Comparison of ENCODE assay signal across 8 mouse cellular contexts in the genomic region with DNA sequence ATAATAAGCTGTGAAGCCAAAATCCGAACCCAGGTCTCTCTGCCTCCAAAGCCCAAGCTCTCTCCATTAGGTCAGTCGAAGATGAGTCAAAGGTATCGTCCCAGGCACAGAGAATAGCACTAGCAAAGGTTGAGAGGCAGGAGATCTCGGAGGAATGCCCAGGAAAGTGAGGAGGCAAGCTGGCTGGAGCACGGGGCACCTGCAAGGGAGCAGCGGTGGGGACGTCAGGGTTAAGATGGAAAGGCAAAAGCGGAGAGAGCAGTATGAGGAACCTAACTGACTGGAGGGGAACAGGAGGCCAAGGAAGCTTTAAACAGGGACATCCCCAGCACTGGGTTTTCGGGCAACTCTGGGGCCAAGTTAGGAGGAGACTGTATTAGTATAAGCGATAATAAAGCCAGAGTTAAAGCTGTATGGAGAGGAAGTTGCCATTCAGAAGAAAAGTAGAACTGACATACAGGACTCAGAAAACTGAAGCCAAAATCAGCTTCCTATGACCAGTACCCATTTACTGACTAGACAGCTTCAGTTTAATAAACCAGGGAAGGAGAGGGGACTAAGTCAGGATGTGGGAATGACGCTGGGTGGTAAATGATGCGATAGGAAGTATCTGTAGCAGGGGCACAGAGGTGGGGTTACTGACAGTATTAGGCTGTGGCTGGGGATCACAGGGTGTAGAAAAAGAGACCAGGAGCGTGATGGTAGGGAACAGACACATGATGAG. TPM values are rescaled to one million over a fixed set of nuclear protein-coding genes. Genes with fewer than 3 reads are reported as not detected.
DNase-seq lines count a peak whose midpoint lies in the region; ATAC-seq and TF ChIP-seq lines count a peak whose summit lies in the region.

No protein-coding gene starts in this region.

- no peak for DNase-seq in forebrain, embryonic 10.5 days (ENCODE audit: extremely low spot score, low spot score)
- DNase-seq in spleen, adult 2 months (ENCODE audit: low read depth in 1 of 2, low spot score in 2 of 2) = no peak
- DNase-seq in spleen, adult 12 weeks (ENCODE audit: low spot score) = no peak
- no peak for DNase-seq in liver, embryonic 11.5 days (ENCODE audit: low spot score)
- DNase-seq in gastrocnemius, postnatal 10 days = no peak
- no peak for DNase-seq in T-cell, adult 2 months (ENCODE audit: low spot score)

- ATAC-seq in forebrain, embryonic 16.5 days = no peak
- ATAC-seq in liver, embryonic 11.5 days (replicated peaks; ENCODE audit: low FRiP score) = no peak
- ATAC-seq in stomach, embryonic 15.5 days (ENCODE audit: insufficient read depth, low FRiP score, low read depth) = no peak

- peaks cover 53% of the 10 kb centered on the region for H3K36me3 ChIP-seq in forebrain, embryonic 10.5 days (replicated peaks)
- H3K36me3 ChIP-seq in forebrain, embryonic 16.5 days (ENCODE audit: control insufficient read depth, insufficient read depth) = peaks cover 8% of the 10 kb centered on the region
- peaks cover 18% of the 10 kb centered on the region for H3K36me3 ChIP-seq in spleen, adult 2 months (ENCODE audit: control insufficient read depth, insufficient read depth, low read length)
- H3K36me3 ChIP-seq in liver, embryonic 11.5 days (ENCODE audit: control insufficient read depth, insufficient read depth, low read length) = peaks cover 23% of the 10 kb centered on the region
- peaks cover 30% of the 10 kb centered on the region for H3K36me3 ChIP-seq in stomach, embryonic 15.5 days

- H3K9ac ChIP-seq in forebrain, embryonic 16.5 days (replicated peaks; ENCODE audit: low read depth, low read length) = no peak overlapping the region
- H3K9ac ChIP-seq in liver, embryonic 11.5 days (ENCODE audit: low read depth, low read length) = peak overlapping the region; percentile 91
- H3K9ac ChIP-seq in stomach, embryonic 15.5 days = 0 out of 2 replicates have a peak overlapping the region, but pooled peaks have one; percentile 1

- 81% methylated on average over 13 of the region's 13 CpGs for WGBS in forebrain, embryonic 10.5 days
- 85% methylated on average over 13 of the region's 13 CpGs for WGBS in forebrain, embryonic 16.5 days
- 19% methylated on average over 13 of the region's 13 CpGs for WGBS in spleen, adult 2 months
- 42% methylated on average over 13 of the region's 13 CpGs for WGBS in liver, embryonic 11.5 days
- WGBS in stomach, embryonic 15.5 days = 60% methylated on average over 13 of the region's 13 CpGs

- no peaks in the 10 kb centered on the region for H3K27me3 ChIP-seq in forebrain, embryonic 10.5 days (ENCODE audit: poor library complexity, severe bottlenecking)
- no peaks in the 10 kb centered on the region for H3K27me3 ChIP-seq in forebrain, embryonic 16.5 days (replicated peaks; ENCODE audit: control insufficient read depth, insufficient read depth, low read length)
- H3K27me3 ChIP-seq in spleen, adult 2 months (ENCODE audit: control insufficient read depth, insufficient read depth, low read length) = no peaks in the 10 kb centered on the region
- no peaks in the 10 kb centered on the region for H3K27me3 ChIP-seq in liver, embryonic 11.5 days (replicated peaks; ENCODE audit: control insufficient read depth, insufficient read depth, low read length)
- H3K27me3 ChIP-seq in stomach, embryonic 15.5 days (replicated peaks) = no peaks in the 10 kb centered on the region

- peak overlapping the region; percentile 96 for H3K4me3 ChIP-seq in forebrain, embryonic 10.5 days
- no peak overlapping the region for H3K4me3 ChIP-seq in forebrain, embryonic 16.5 days (replicated peaks; ENCODE audit: low read length)
- peak overlapping the region; percentile 64; the same call in 1 of the 2 replicates for H3K4me3 ChIP-seq in spleen, adult 2 months (ENCODE audit: extremely low read depth, insufficient read depth, insufficient read length)
- H3K4me3 ChIP-seq in liver, embryonic 11.5 days (ENCODE audit: low read depth, low read length) = peak overlapping the region; percentile 82
- peak overlapping the region; percentile 78 for H3K4me3 ChIP-seq in stomach, embryonic 15.5 days (replicated peaks)

- H3K27ac ChIP-seq in forebrain, embryonic 10.5 days = peak overlapping the region; percentile 31; the same call in 1 of the 2 replicates
- H3K27ac ChIP-seq in forebrain, embryonic 16.5 days (ENCODE audit: low read length) = no peak overlapping the region
- H3K27ac ChIP-seq in spleen, adult 2 months (ENCODE audit: insufficient read depth, low read length) = peak overlapping the region; percentile 76
- H3K27ac ChIP-seq in liver, embryonic 11.5 days (ENCODE audit: low read depth, low read length) = peak overlapping the region; percentile 99
- H3K27ac ChIP-seq in stomach, embryonic 15.5 days = peak overlapping the region; percentile 93

- TF ChIP-seq CTCF in spleen, adult 2 months (IDR thresholded peaks at IDR 0.05; ENCODE audit: extremely low read depth, insufficient read depth, insufficient read length, insufficient replicate concordance) = no peak

- no peaks in the 10 kb centered on the region for H3K9me3 ChIP-seq in forebrain, embryonic 10.5 days
- H3K9me3 ChIP-seq in forebrain, embryonic 16.5 days (ENCODE audit: control insufficient read depth, low read length) = no peaks in the 10 kb centered on the region
- no peaks in the 10 kb centered on the region for H3K9me3 ChIP-seq in liver, embryonic 11.5 days (ENCODE audit: control insufficient read depth, low read length)
- no peaks in the 10 kb centered on the region for H3K9me3 ChIP-seq in stomach, embryonic 15.5 days

- TF ChIP-seq POLR2A in spleen, adult 2 months (IDR thresholded peaks at IDR 0.05; ENCODE audit: low read depth, low read length) = no peak

- peaks cover 65% of the 10 kb centered on the region for H3K4me1 ChIP-seq in forebrain, embryonic 10.5 days
- H3K4me1 ChIP-seq in forebrain, embryonic 16.5 days (replicated peaks; ENCODE audit: control insufficient read depth, insufficient read depth, low read length) = peaks cover 39% of the 10 kb centered on the region
- peaks cover 25% of the 10 kb centered on the region; the same call in 1 of the 2 replicates for H3K4me1 ChIP-seq in spleen, adult 2 months (ENCODE audit: control insufficient read depth, insufficient read depth, insufficient read length)
- peaks cover 53% of the 10 kb centered on the region for H3K4me1 ChIP-seq in liver, embryonic 11.5 days (replicated peaks; ENCODE audit: control insufficient read depth, insufficient read depth, low read length)
- peaks cover 51% of the 10 kb centered on the region for H3K4me1 ChIP-seq in stomach, embryonic 15.5 days

- no peak overlapping the region for H3K4me2 ChIP-seq in forebrain, embryonic 16.5 days (ENCODE audit: low read length)
- peak overlapping the region; percentile 97 for H3K4me2 ChIP-seq in liver, embryonic 11.5 days
- peak overlapping the region; percentile 73 for H3K4me2 ChIP-seq in stomach, embryonic 15.5 days

RNA-seq across cellular contexts. Expression of a gene that starts 2.5 kb away (rescaled TPM):
- polyA plus RNA-seq in forebrain, embryonic 10.5 days (2016; fragmentation: Nextera tagmentation; extraction: Ambion mirVana) = 32.5 and 34.4 TPM in 2 replicates
- 83.5 and 91.1 TPM in 2 replicates for polyA plus RNA-seq in forebrain, embryonic 16.5 days (2015; fragmentation: Nextera tagmentation; extraction: Ambion mirVana)
- 48.8 and 54.0 TPM in 2 replicates for polyA plus RNA-seq in spleen, adult 2 months (2012; rRNA removed)
- 29.6 and 31.3 TPM in 2 replicates for polyA plus RNA-seq in liver, embryonic 11.5 days (2014; fragmentation: Nextera tagmentation; extraction: Ambion mirVana)
- 69.4 and 70.8 TPM in 2 replicates for polyA plus RNA-seq in stomach, embryonic 15.5 days (2015; fragmentation: Nextera tagmentation; extraction: Ambion mirVana)
- total RNA-seq in gastrocnemius, postnatal 10 days (2021) = 10 to 100 TPM; 39.6 to 45.0 TPM

RNA-seq across cellular contexts. Expression of a gene that starts 2.8 kb away (rescaled TPM):
- 42.5 and 43.0 TPM in 2 replicates for polyA plus RNA-seq in forebrain, embryonic 10.5 days (2016; fragmentation: Nextera tagmentation; extraction: Ambion mirVana)
- 49.5 and 54.6 TPM in 2 replicates for polyA plus RNA-seq in forebrain, embryonic 16.5 days (2015; fragmentation: Nextera tagmentation; extraction: Ambion mirVana)
- polyA plus RNA-seq in spleen, adult 2 months (2012; rRNA removed) = 163 and 208 TPM in 2 replicates
- polyA plus RNA-seq in liver, embryonic 11.5 days (2014; fragmentation: Nextera tagmentation; extraction: Ambion mirVana) = 66.4 and 68.4 TPM in 2 replicates
- polyA plus RNA-seq in stomach, embryonic 15.5 days (2015; fragmentation: Nextera tagmentation; extraction: Ambion mirVana) = 76.9 and 81.1 TPM in 2 replicates
- 100 to 1,000 TPM in 1 of 2 experiments, 10 to 100 TPM in 1; 84.9 to 112 TPM for total RNA-seq in gastrocnemius, postnatal 10 days (2021)

RNA-seq across cellular contexts. Expression of a gene that starts 18.8 kb away (rescaled TPM):
- 15.3 and 24.2 TPM in 2 replicates for polyA plus RNA-seq in forebrain, embryonic 10.5 days (2016; fragmentation: Nextera tagmentation; extraction: Ambion mirVana)
- polyA plus RNA-seq in forebrain, embryonic 16.5 days (2015; fragmentation: Nextera tagmentation; extraction: Ambion mirVana) = 27.0 and 30.5 TPM in 2 replicates
- 42.4 and 44.3 TPM in 2 replicates for polyA plus RNA-seq in spleen, adult 2 months (2012; rRNA removed)
- polyA plus RNA-seq in liver, embryonic 11.5 days (2014; fragmentation: Nextera tagmentation; extraction: Ambion mirVana) = 18.4 and 22.9 TPM in 2 replicates
- polyA plus RNA-seq in stomach, embryonic 15.5 days (2015; fragmentation: Nextera tagmentation; extraction: Ambion mirVana) = 24.5 and 30.8 TPM in 2 replicates
- 10 to 100 TPM; 22.9 to 30.4 TPM for total RNA-seq in gastrocnemius, postnatal 10 days (2021)

RNA-seq across cellular contexts. Expression of a gene that starts 19.0 kb away (rescaled TPM):
- polyA plus RNA-seq in forebrain, embryonic 10.5 days (2016; fragmentation: Nextera tagmentation; extraction: Ambion mirVana) = 24.3 and 26.4 TPM in 2 replicates
- 62.3 and 64.6 TPM in 2 replicates for polyA plus RNA-seq in forebrain, embryonic 16.5 days (2015; fragmentation: Nextera tagmentation; extraction: Ambion mirVana)
- 28.8 and 34.2 TPM in 2 replicates for polyA plus RNA-seq in spleen, adult 2 months (2012; rRNA removed)
- 18.8 and 20.3 TPM in 2 replicates for polyA plus RNA-seq in liver, embryonic 11.5 days (2014; fragmentation: Nextera tagmentation; extraction: Ambion mirVana)
- 15.6 and 16.1 TPM in 2 replicates for polyA plus RNA-seq in stomach, embryonic 15.5 days (2015; fragmentation: Nextera tagmentation; extraction: Ambion mirVana)
- 1 to 10 TPM; 6.7 to 9.1 TPM for total RNA-seq in gastrocnemius, postnatal 10 days (2021)

RNA-seq across cellular contexts. Expression of a gene that starts 24.6 kb away (rescaled TPM):
- 0.97 TPM in 1 of 2 replicates, not detected in the other for polyA plus RNA-seq in forebrain, embryonic 10.5 days (2016; fragmentation: Nextera tagmentation; extraction: Ambion mirVana)
- polyA plus RNA-seq in forebrain, embryonic 16.5 days (2015; fragmentation: Nextera tagmentation; extraction: Ambion mirVana) = 1.5 and 1.7 TPM in 2 replicates
- polyA plus RNA-seq in spleen, adult 2 months (2012; rRNA removed) = 0.23 and 0.26 TPM in 2 replicates
- 0.75 and 2.2 TPM in 2 replicates for polyA plus RNA-seq in liver, embryonic 11.5 days (2014; fragmentation: Nextera tagmentation; extraction: Ambion mirVana)
- 0.85 and 1.8 TPM in 2 replicates for polyA plus RNA-seq in stomach, embryonic 15.5 days (2015; fragmentation: Nextera tagmentation; extraction: Ambion mirVana)
- under 1 TPM; 0.33 to 0.38 TPM for total RNA-seq in gastrocnemius, postnatal 10 days (2021)
